Mouse (Mus musculus) heart, postnatal 0 days (tissue): Measurements from ENCODE around the gene Abhd14b. TPM values are rescaled to one million over a fixed set of nuclear protein-coding genes. Genes with fewer than 3 reads are reported as not detected.
"Not testable (repeated sequence)": the region's sequence is repeated elsewhere in the genome, so short reads cannot be mapped to it uniquely, and the experiment has no call there.

Source experiments
- ATAC-seq: fragments of 200-750 bp; cut with Nextera tagmentation; 2 replicates; pipeline ENCODE4 v1.8.0; 2017; ENCODE audit warnings: low read depth, moderate number of reproducible peaks, moderate library complexity; ENCODE audit not compliant: insufficient read depth
- DNase-seq: peaks from one replicate; pipeline ENCODE4 v3.0.0-alpha.2; 2016; ENCODE audit warnings: low spot score
- H3K27ac ChIP-seq: fragments of 300-500 bp; sonication (generic); 2 replicates; pipeline ENCODE4 v1.5.1; 2014; ENCODE audit warnings: low read depth, mild to moderate bottlenecking
- H3K27me3 ChIP-seq: fragments of 300-500 bp; sonication (generic); 2 replicates; pipeline ENCODE4 v1.6.1; 2014; ENCODE audit warnings: low read length, mixed read lengths; ENCODE audit not compliant: control insufficient read depth, insufficient read depth
- H3K36me3 ChIP-seq: fragments of 300-500 bp; sonication (generic); replicated peaks from 2 replicates; pipeline ENCODE4 v1.6.1; 2014; ENCODE audit warnings: low read length, mixed read lengths; ENCODE audit not compliant: control insufficient read depth, insufficient read depth
- H3K4me1 ChIP-seq: fragments of 300-500 bp; sonication (generic); 2 replicates; pipeline ENCODE4 v1.6.1; 2014; ENCODE audit warnings: antibody characterized with exemption; ENCODE audit not compliant: control insufficient read depth, insufficient read depth
- H3K4me2 ChIP-seq: fragments of 300-500 bp; sonication (generic); 2 replicates; pipeline ENCODE4 v1.6.1; 2014; ENCODE audit warnings: low read depth, mild to moderate bottlenecking, low read length, moderate library complexity
- H3K4me3 ChIP-seq: fragments of 300-500 bp; sonication (generic); 2 replicates; pipeline ENCODE4 v1.5.1; 2014; ENCODE audit warnings: low read depth, low read length
- H3K9ac ChIP-seq: fragments of 300-500 bp; sonication (generic); replicated peaks from 2 replicates; pipeline ENCODE4 v1.6.1; 2014; ENCODE audit warnings: low read depth, low read length, mixed read lengths
- H3K9me3 ChIP-seq: fragments of 300-500 bp; sonication (generic); replicated peaks from 2 replicates; pipeline ENCODE4 v1.6.1; 2016; ENCODE audit warnings: low read length; ENCODE audit not compliant: control insufficient read depth
- CTCF ChIP-seq: IDR thresholded peaks from 2 replicates; pipeline ENCODE4 v1.5.1; 2016; ENCODE audit warnings: antibody characterized with exemption, control low read depth, low read depth
- EP300 ChIP-seq: IDR thresholded peaks from 2 replicates; pipeline ENCODE4 v1.6.1; 2016; ENCODE audit warnings: antibody characterized with exemption, low read depth
- WGBS: fragments of 180-500 bp; shearing (Covaris S2); extraction: QIAGEN DNeasy Blood & Tissue Kit; methylation state at CpG from one replicate; pipeline ENCODE4 v1.1.7; 2014; 5-methylcytosine and 5-hydroxymethylcytosine counted together
- polyA plus RNA-seq: library from polyadenylated mRNA; unstranded; fragments of >200 nt; fragmentation: Nextera tagmentation; extraction: Ambion mirVana; gene quantifications from 2 replicates; pipeline ENCODE4 v1.2.1, GENCODE M21; 2015
- total RNA-seq: library from RNA; depleted of rRNA; stranded (reverse); fragments of >200 nt; gene quantifications from 2 replicates; pipeline ENCODE4 v1.2.3, GENCODE M21; 2014; ENCODE audit warnings: low replicate concordance

Gene Abhd14b
- total and polyA plus RNA-seq, 2 experiments from 2014 or later = 5.3 to 46.8 TPM

- peaks cover 49% of the 10 kb centered on the region for H3K36me3 ChIP-seq
- 87% methylated on average over 17 of the region's 17 CpGs for WGBS
Measured at GRCm38 (mm10) chr9:106482578-106483115, 35.4 kb downstream of the Abhd14b start.

GRCm38 (mm10) chr9:106483136-106483535, 35.9 kb downstream of the Abhd14b start:
- TF ChIP-seq CTCF = no peak
- TF ChIP-seq EP300 = no peak
- Histone ChIP-seq H3K4me3 (no peak overlapping the region), H3K9me3 (no peaks in the 10 kb centered on the region), H3K27me3 (no peaks in the 10 kb centered on the region), H3K4me1 (peaks cover 2% of the 10 kb centered on the region; the same call in 1 of the 2 replicates), H3K4me2 (no peak overlapping the region), H3K36me3 (peaks cover 49% of the 10 kb centered on the region), H3K9ac (no peak overlapping the region), H3K27ac (no peak overlapping the region)
- ATAC-seq (no peak), DNase-seq (no peak)
- WGBS = 93% methylated on average over 10 of the region's 10 CpGs

More at GRCm38 (mm10) chr9:106482578-106483115, 35.4 kb downstream of the Abhd14b start:
- H3K27me3 ChIP-seq = no peaks in the 10 kb centered on the region
- no peak for TF ChIP-seq EP300
- TF ChIP-seq CTCF = no peak
- no peaks in the 10 kb centered on the region for H3K9me3 ChIP-seq
- H3K4me2 ChIP-seq = no peak overlapping the region
- no peak overlapping the region for H3K9ac ChIP-seq
- ATAC-seq = no peak
- DNase-seq = no peak
- no peak overlapping the region for H3K27ac ChIP-seq
- H3K4me3 ChIP-seq = no peak overlapping the region
- H3K4me1 ChIP-seq = peaks cover 7% of the 10 kb centered on the region; the same call in 1 of the 2 replicates

DNA sequence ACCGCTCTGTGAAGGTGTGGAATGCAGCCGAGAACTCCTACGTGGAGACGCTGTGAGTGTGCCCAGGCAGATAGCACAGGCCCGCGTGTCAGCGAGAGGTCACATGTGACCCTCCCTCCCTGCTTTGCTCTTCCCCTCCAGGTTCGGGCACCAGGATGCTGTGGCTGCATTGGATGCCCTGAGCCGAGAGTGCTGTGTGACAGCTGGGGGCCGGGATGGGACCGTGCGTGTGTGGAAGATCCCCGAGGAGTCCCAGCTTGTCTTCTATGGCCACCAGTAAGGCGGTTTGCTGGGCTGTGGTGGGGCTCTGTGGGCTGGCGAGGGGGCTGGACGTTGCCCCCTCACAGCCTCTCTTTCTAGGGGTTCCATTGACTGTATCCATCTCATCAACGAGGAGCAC, 36.3 kb downstream of the Abhd14b start:
- Histone ChIP-seq H3K27me3 (no peaks in the 10 kb centered on the region), H3K36me3 (peaks cover 49% of the 10 kb centered on the region), H3K27ac (no peak overlapping the region), H3K4me3 (no peak overlapping the region), H3K9me3 (no peaks in the 10 kb centered on the region), H3K4me2 (no peak overlapping the region), H3K9ac (no peak overlapping the region), H3K4me1 (no peaks in the 10 kb centered on the region)
- TF ChIP-seq EP300 (no peak), CTCF (no peak)
- no peak for ATAC-seq
- DNase-seq = no peak
- WGBS = 84% methylated on average over 17 of the region's 17 CpGs

- no peak for ATAC-seq
- no peaks in the 10 kb centered on the region for H3K9me3 ChIP-seq
- H3K27ac ChIP-seq = no peak overlapping the region
- no peak overlapping the region for H3K4me2 ChIP-seq
- no peak for DNase-seq
- TF ChIP-seq EP300 (no peak), CTCF (no peak)
- H3K27me3 ChIP-seq = no peaks in the 10 kb centered on the region
- H3K9ac ChIP-seq = no peak overlapping the region
- peaks cover 49% of the 10 kb centered on the region for H3K36me3 ChIP-seq
- H3K4me1 ChIP-seq = no peaks in the 10 kb centered on the region
- no peak overlapping the region for H3K4me3 ChIP-seq
- whole genome bisulfite sequencing = 91% methylated on average over 10 of the region's 10 CpGs
Measured at GRCm38 (mm10) chr9:106485076-106485475, 37.8 kb downstream of the Abhd14b start.

DNA sequence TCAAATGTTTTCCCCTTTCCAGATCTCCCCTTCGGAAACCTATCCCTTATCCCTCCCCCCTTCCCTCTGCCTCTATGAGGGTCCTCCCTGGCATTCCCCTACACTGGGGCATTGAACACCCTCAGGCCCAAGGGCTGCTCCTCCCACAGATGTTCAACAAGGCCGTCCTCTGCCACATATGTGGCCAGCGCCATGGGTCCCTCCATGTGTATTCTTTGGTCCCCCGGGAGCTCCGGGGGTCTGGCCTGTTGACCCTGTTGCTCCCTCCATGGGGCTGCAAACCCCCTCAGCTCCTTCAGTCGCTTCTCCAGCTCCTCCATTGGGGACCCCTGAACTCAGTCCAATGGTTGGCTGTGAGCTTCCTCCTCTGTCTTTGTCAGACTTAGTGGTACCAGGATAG, 40.3 kb downstream of the Abhd14b start:
- H3K9me3 ChIP-seq, ATAC-seq, DNase-seq, H3K4me3 ChIP-seq, H3K4me2 ChIP-seq, H3K9ac ChIP-seq, H3K27ac ChIP-seq, H3K27me3 ChIP-seq, H3K4me1 ChIP-seq: not testable (repeated sequence)
- H3K36me3 ChIP-seq = peaks cover 34% of the 10 kb centered on the region
- 86% methylated on average over 6 of the region's 6 CpGs for WGBS

- Histone ChIP-seq H3K4me1 (no peaks in the 10 kb centered on the region), H3K9me3 (no peaks in the 10 kb centered on the region), H3K4me3 (no peak within 1 kb of the TSS), H3K27ac (no peak within 1 kb of the TSS), H3K36me3 (no peaks in the 10 kb centered on the region), H3K4me2 (no peak within 1 kb of the TSS), H3K27me3 (no peaks in the 10 kb centered on the region), H3K9ac (no peak within 1 kb of the TSS)
- no peak for TF ChIP-seq EP300
- TF ChIP-seq CTCF = no peak
- WGBS = 85% methylated on average over 6 of the region's 6 CpGs
- no peak for ATAC-seq
- DNase-seq = no peak
Measured at GRCm38 (mm10) chr9:106499667-106500066, 52.4 kb downstream of the Abhd14b start, which contains the start of gene Iqcf1. Gene Iqcf1 (plus strand): TSS chr9:106499967.
